Mouse (Mus musculus) liver, embryonic 15.5 days (tissue): ENCODE measurements around the gene 1700001L19Rik. TPM values are rescaled to one million over a fixed set of nuclear protein-coding genes. Genes with fewer than 3 reads are reported as not detected.
A peak's percentile ranks its signal among the peaks of the same experiment; 100 is the strongest.

Experiments used
- ATAC-seq: fragments of 200-750 bp; cut with Nextera tagmentation; 2 replicates; pipeline ENCODE4 v1.8.0; 2017; ENCODE audit warnings: moderate number of reproducible peaks, mild to moderate bottlenecking, moderate library complexity; ENCODE audit not compliant: insufficient read depth
- H3K27ac ChIP-seq: fragments of 300-500 bp; sonication (generic); replicated peaks from 2 replicates; pipeline ENCODE4 v1.5.1; 2015; ENCODE audit warnings: mild to moderate bottlenecking, inconsistent platforms
- H3K27me3 ChIP-seq: fragments of 300-500 bp; sonication (generic); 2 replicates; pipeline ENCODE4 v1.6.1; 2015; ENCODE audit warnings: mild to moderate bottlenecking, inconsistent platforms
- H3K36me3 ChIP-seq: fragments of 300-500 bp; sonication (generic); replicated peaks from 2 replicates; pipeline ENCODE4 v1.6.1; 2015; ENCODE audit warnings: moderate library complexity, mild to moderate bottlenecking, inconsistent platforms
- H3K4me1 ChIP-seq: fragments of 300-500 bp; sonication (generic); replicated peaks from 2 replicates; pipeline ENCODE4 v1.6.1; 2015; ENCODE audit warnings: inconsistent platforms
- H3K4me2 ChIP-seq: fragments of 300-500 bp; sonication (generic); 2 replicates; pipeline ENCODE4 v1.6.1; 2015; ENCODE audit warnings: moderate library complexity, mild to moderate bottlenecking, inconsistent platforms
- H3K4me3 ChIP-seq: fragments of 300-500 bp; sonication (generic); replicated peaks from 2 replicates; pipeline ENCODE4 v1.5.1; 2015; ENCODE audit warnings: mild to moderate bottlenecking, inconsistent platforms
- H3K9ac ChIP-seq: fragments of 300-500 bp; sonication (generic); 2 replicates; pipeline ENCODE4 v1.6.1; 2015; ENCODE audit warnings: moderate library complexity, mild to moderate bottlenecking, inconsistent platforms
- H3K9me3 ChIP-seq: fragments of 300-500 bp; sonication (generic); replicated peaks from 2 replicates; pipeline ENCODE4 v1.6.1; 2016; ENCODE audit warnings: inconsistent platforms
- WGBS: fragments of 180-500 bp; shearing (Covaris S2); methylation state at CpG from one replicate; pipeline ENCODE4 v1.1.7; 2015; ENCODE audit warnings: mixed read lengths; ENCODE audit not compliant: insufficient replicate concordance; 5-methylcytosine and 5-hydroxymethylcytosine counted together
- polyA plus RNA-seq: library from polyadenylated mRNA; unstranded; fragments of >200 nt; fragmentation: Nextera tagmentation; extraction: Ambion mirVana; gene quantifications from 2 replicates; pipeline ENCODE4 v1.2.1, GENCODE M21; 2015

Gene 1700001L19Rik
- polyA plus RNA-seq, 1 experiment from 2014 or later = not detected

GRCm38 (mm10) chr13:68581747-68582516, 15.3 kb upstream of the 1700001L19Rik start, which contains the start of the genes Mtrr and Fastkd3:
Gene Mtrr, minus strand, starts transcription at chr13:68582149.
Gene Fastkd3, plus strand, starts transcription at chr13:68582234.
- Histone ChIP-seq H3K4me3 (peak within 1 kb of the TSS; percentile 81), H3K27me3 (no peaks in the 10 kb centered on the region), H3K4me2 (peak within 1 kb of the TSS; percentile 86), H3K27ac (peak within 1 kb of the TSS; percentile 70), H3K9me3 (no peaks in the 10 kb centered on the region), H3K9ac (peak within 1 kb of the TSS; percentile 65), H3K36me3 (peaks cover 45% of the 10 kb centered on the region), H3K4me1 (peaks cover 21% of the 10 kb centered on the region)
- ATAC-seq = peak; percentile 99
- WGBS = under 1% methylated on average over 77 of the region's 81 CpGs

- Histone ChIP-seq H3K4me1 (peaks cover 21% of the 10 kb centered on the region), H3K4me3 (peak overlapping the region; percentile 81), H3K36me3 (peaks cover 45% of the 10 kb centered on the region), H3K4me2 (peak overlapping the region; percentile 86), H3K9ac (peak overlapping the region; percentile 65), H3K9me3 (no peaks in the 10 kb centered on the region), H3K27ac (peak overlapping the region; percentile 62), H3K27me3 (no peaks in the 10 kb centered on the region)
- no peak; the same call in 1 of the 2 replicates for ATAC-seq
- under 1% methylated on average over 11 of the region's 11 CpGs for WGBS
These were observed 14.8 kb upstream of the 1700001L19Rik start for GRCm38 (mm10) chr13:68582517-68582780.

DNA sequence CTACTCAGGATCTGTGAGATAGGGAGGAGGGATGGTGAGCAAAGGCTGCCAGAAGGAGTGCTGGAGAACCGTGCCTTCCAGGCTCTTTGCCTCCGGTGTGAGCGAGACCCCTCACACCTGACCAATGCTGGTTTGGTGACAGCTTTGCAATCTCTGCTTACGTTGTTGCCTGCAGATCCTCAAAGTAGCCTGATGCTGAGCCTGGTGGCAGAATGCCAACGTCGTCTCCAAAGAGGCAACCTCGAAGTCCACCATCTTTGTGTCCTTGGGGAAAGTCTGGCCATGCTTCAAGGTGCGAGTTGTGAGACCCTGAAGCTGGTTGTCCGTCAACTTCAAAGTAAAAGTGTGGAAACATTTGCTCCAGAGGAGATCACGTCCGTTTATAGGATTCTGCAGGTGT, 13.3 kb upstream of the 1700001L19Rik start:
- no peak for ATAC-seq
- 82% methylated on average over 11 of the region's 11 CpGs for WGBS
- H3K9me3 ChIP-seq = no peaks in the 10 kb centered on the region
- peaks cover 53% of the 10 kb centered on the region for H3K36me3 ChIP-seq
- H3K4me2 ChIP-seq = no peak overlapping the region
- no peak overlapping the region for H3K4me3 ChIP-seq
- H3K27ac ChIP-seq = no peak overlapping the region
- peaks cover 21% of the 10 kb centered on the region for H3K4me1 ChIP-seq
- no peak overlapping the region for H3K9ac ChIP-seq
- H3K27me3 ChIP-seq = no peaks in the 10 kb centered on the region

DNA sequence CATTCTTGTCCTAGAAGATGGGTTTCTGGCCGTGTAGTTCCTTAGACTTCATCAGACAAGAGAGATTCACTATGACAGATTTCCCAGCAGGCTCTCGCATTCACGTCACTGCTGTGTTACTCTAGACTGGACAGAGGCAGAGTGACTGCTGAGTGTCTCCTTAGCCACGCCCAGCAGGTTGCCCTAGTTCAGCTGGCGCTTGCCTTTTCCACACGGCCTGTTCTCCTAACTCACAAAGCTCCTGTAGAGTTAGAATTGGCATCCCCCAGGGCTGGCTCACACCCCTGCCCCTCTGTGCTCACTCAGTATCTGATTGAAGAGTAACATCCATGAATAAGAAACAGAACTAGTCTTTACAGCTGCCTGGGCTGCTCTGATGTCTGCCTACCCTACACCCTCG, 11.8 kb upstream of the 1700001L19Rik start:
- no peak for ATAC-seq
- no peaks in the 10 kb centered on the region for H3K9me3 ChIP-seq
- no peak overlapping the region for H3K4me2 ChIP-seq
- H3K4me1 ChIP-seq = peaks cover 19% of the 10 kb centered on the region
- no peak overlapping the region for H3K4me3 ChIP-seq
- H3K9ac ChIP-seq = no peak overlapping the region
- no peaks in the 10 kb centered on the region for H3K27me3 ChIP-seq
- WGBS = 83% methylated on average over 7 of the region's 7 CpGs
- no peak overlapping the region for H3K27ac ChIP-seq
- peaks cover 66% of the 10 kb centered on the region for H3K36me3 ChIP-seq

DNA sequence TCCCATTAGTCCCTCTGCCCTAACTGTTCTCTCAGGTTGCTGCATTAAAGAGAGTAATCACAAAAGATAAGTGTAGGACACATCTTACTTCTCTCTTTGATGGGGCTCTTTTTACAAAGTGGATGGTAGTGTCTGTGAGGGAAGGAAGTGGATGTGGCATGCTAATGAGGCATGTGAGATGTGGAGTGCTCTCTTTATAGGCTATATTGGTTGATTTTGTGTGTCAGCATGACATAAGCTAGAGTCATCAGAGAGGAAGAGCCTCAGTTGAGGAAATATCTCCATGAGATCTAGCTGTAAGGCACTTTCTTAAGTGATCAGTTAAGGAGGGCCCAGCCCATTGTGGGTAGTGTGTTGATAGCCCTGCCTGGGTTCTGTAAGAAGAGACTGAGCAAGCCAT, 8.9 kb upstream of the 1700001L19Rik start:
- H3K9me3 ChIP-seq = no peaks in the 10 kb centered on the region
- H3K27ac ChIP-seq = no peak overlapping the region
- peaks cover 4% of the 10 kb centered on the region; the same call in 1 of the 2 replicates for H3K4me1 ChIP-seq
- ATAC-seq = no peak
- H3K4me3 ChIP-seq = no peak overlapping the region
- peaks cover 91% of the 10 kb centered on the region for H3K36me3 ChIP-seq
- no peak overlapping the region for H3K4me2 ChIP-seq
- no peak overlapping the region for H3K9ac ChIP-seq
- no peaks in the 10 kb centered on the region for H3K27me3 ChIP-seq

- Histone ChIP-seq H3K9ac (no peak overlapping the region), H3K4me1 (peaks cover 8% of the 10 kb centered on the region), H3K9me3 (no peaks in the 10 kb centered on the region), H3K4me3 (no peak overlapping the region), H3K4me2 (no peak overlapping the region), H3K27ac (no peak overlapping the region), H3K36me3 (peaks cover 43% of the 10 kb centered on the region), H3K27me3 (no peaks in the 10 kb centered on the region)
- ATAC-seq = no peak
- WGBS = 80% methylated on average over 1 of the region's 1 CpGs
These were observed 3.4 kb upstream of the 1700001L19Rik start for GRCm38 (mm10) chr13:68593797-68594196.

DNA sequence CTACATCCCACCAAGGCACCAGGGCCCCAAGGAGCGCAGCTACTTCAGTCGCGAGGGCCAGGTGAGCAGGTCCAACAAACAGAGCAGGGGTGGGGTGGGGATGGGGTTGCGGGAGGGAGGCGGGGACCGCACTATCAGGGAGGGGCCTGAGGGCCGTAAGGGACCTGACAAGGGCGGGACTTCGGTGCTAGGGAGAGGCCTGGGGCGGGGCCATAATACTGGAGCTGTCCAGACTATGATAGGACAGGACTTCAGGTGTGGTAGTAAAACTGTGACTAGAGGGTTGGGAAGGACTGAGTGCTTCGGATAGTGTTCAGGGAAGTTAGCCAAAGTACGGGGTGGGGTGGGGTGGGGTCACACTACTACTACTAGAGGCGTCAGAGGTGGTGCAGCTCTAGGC, 446 bp downstream of the 1700001L19Rik start:
- Histone ChIP-seq H3K36me3 (peaks cover 7% of the 10 kb centered on the region), H3K27me3 (no peaks in the 10 kb centered on the region), H3K4me2 (peak overlapping the region; percentile 38; the same call in 1 of the 2 replicates), H3K9ac (no peak overlapping the region), H3K4me1 (peaks cover 8% of the 10 kb centered on the region), H3K9me3 (no peaks in the 10 kb centered on the region), H3K4me3 (no peak overlapping the region), H3K27ac (no peak overlapping the region)
- ATAC-seq = peak; percentile 85
- WGBS = 11% methylated on average over 13 of the region's 13 CpGs

DNA sequence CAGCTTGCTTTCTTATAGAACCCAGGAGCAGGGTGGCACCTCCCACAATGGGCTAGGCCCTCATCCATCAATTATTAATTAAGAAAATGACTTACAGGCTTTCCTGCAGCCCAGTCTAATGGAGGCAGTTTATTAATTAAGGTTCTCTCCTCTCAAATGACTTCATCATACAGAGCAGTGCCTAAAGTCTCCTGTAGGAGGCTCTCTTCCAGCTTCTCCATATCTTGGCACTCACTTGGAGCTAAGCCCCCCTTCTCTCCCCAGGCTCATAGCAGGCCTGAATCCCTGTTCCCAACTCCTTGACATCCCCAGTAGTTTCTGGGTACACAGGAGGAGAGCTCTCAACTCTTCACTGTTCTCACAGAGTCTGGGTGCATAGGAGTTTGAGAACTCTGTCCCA, 1.7 kb downstream of the 1700001L19Rik start:
- Histone ChIP-seq H3K4me1 (peaks cover 8% of the 10 kb centered on the region), H3K4me2 (no peak overlapping the region), H3K27ac (no peak overlapping the region), H3K36me3 (no peaks in the 10 kb centered on the region), H3K4me3 (no peak overlapping the region), H3K9me3 (no peaks in the 10 kb centered on the region), H3K9ac (no peak overlapping the region), H3K27me3 (no peaks in the 10 kb centered on the region)
- ATAC-seq = no peak

- H3K4me1 ChIP-seq = peaks cover 8% of the 10 kb centered on the region
- WGBS = 28% methylated on average over 6 of the region's 6 CpGs
- no peak for ATAC-seq
- H3K4me3 ChIP-seq = no peak overlapping the region
- no peaks in the 10 kb centered on the region for H3K9me3 ChIP-seq
- no peak overlapping the region for H3K27ac ChIP-seq
- no peaks in the 10 kb centered on the region for H3K27me3 ChIP-seq
- no peak overlapping the region for H3K9ac ChIP-seq
- no peaks in the 10 kb centered on the region for H3K36me3 ChIP-seq
- no peak overlapping the region for H3K4me2 ChIP-seq
These were observed 4.0 kb downstream of the 1700001L19Rik start for GRCm38 (mm10) chr13:68601184-68601583.

GRCm38 (mm10) chr13:68603085-68603484, 5.9 kb downstream of the 1700001L19Rik start:
- Histone ChIP-seq H3K4me1 (peaks cover 1% of the 10 kb centered on the region), H3K4me3 (no peak overlapping the region), H3K9me3 (no peaks in the 10 kb centered on the region), H3K4me2 (no peak overlapping the region), H3K9ac (no peak overlapping the region), H3K27ac (no peak overlapping the region), H3K36me3 (no peaks in the 10 kb centered on the region), H3K27me3 (no peaks in the 10 kb centered on the region)
- no peak for ATAC-seq
- WGBS = 55% methylated on average over 6 of the region's 6 CpGs

DNA sequence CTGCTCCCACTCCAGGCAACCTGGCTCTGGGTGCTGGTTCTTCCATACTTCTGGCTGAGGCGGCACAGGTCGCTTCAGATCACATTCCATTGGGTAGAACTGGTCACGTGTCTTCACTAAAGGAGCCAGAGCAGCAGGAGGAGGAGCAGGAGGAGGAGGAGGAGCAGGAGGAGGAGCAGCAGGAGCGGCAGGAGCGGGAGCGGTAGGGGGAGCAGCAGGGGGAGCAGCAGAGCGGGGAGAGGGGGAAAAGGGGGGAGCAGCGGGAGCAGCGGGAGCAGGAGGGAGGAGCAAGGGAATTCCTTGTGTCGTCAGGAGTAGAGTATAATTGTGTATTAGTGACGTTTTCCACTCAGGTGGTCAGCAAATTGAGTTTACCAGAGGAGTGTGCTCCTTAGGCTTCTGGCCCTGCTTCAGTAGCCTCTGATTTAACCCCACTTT, 8.5 kb downstream of the 1700001L19Rik start:
- no peak for ATAC-seq
- Histone ChIP-seq H3K9me3 (no peaks in the 10 kb centered on the region), H3K9ac (no peak overlapping the region), H3K4me1 (no peaks in the 10 kb centered on the region), H3K4me2 (peak overlapping the region; percentile 46), H3K27me3 (no peaks in the 10 kb centered on the region), H3K27ac (no peak overlapping the region), H3K4me3 (no peak overlapping the region; the same call in 1 of the 2 replicates), H3K36me3 (no peaks in the 10 kb centered on the region)
- WGBS = 7% methylated on average over 10 of the region's 11 CpGs
